Mouse (Mus musculus) cerebellum, adult 8-10 months (tissue): ENCODE measurements around the gene Tgm6.
A peak's percentile ranks its signal among the peaks of the same experiment; 100 is the strongest.

Experiments
- DNase-seq: peaks from one replicate; pipeline ENCODE4 v3.0.0; 2022

Tgm6 gene

GRCm38 (mm10) chr2:130112116-130112515 is at the start of gene Tgm6:
Gene Tgm6, plus strand, starts transcription at chr2:130112416.
- no peak for DNase-seq

DNA sequence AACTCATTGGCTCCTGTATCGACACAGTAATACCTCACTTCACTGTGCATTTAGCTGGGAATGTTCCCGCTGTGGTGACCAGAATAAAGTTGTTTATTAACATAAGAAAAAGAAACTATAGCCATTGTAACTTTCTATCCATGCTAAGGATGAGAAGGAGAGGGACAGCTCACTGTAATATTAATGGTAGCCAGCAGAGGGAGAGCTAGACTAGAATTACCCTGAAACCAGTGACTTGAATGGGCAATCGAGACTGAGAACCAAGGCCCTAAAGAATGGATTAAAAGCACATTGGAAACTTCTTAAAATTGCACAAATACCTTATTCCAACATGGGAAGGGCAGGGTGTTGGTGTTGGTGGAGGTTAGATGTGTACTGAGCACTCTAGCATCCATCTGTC is 44.0 kb upstream of the Tgm6 start:
- peak; percentile 22 for DNase-seq

DNA sequence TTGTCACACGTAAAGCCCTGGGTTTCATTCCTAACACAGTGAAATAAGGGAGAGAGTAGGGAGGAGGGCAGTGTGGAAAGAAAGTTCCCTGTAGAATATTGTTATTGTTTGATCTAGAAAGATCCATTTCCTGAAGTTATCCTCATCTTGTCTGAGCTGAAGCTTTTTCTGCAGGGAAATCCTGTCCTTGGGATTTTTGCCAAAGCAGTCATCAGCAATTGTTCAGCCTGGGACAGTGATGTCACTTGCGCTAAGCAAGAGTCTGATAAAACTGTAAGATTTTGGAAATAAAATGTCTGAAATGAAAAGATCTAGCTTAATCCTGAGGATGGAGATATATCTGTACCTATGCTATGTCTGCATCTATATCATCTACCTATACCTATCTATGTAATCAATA is 41.8 kb upstream of the Tgm6 start:
- DNase-seq, result no peak

GRCm38 (mm10) chr2:130112804-130113203 is 588 bp downstream of the Tgm6 start:
- no peak for DNase-seq

DNA sequence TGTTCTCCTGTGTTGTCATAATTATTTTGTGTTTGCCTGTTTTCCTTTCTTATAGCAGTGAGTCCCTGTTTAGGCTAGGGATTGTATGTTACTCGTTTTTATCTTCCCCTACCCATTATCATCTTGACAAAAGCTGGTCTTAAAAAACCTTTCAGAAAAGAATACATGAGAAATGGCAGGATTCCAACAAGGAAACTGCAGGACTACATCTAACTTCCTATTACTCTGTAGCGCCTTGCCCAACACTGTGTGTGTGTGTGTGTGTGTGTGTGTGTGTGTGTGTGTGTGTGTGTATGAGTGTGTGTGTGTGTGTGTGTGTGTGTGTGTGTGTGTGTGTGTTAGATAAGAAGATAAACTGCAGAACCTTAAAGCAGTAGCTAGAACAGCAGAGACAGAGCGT is 1.2 kb downstream of the Tgm6 start:
- DNase-seq, result no peak

GRCm38 (mm10) chr2:130118649-130119048 is 6.4 kb downstream of the Tgm6 start:
- no peak for DNase-seq

GRCm38 (mm10) chr2:130125279-130126059 is 13.3 kb downstream of the Tgm6 start:
- DNase-seq, result no peak

GRCm38 (mm10) chr2:130126073-130126472 is 13.9 kb downstream of the Tgm6 start:
- no peak for DNase-seq

DNA sequence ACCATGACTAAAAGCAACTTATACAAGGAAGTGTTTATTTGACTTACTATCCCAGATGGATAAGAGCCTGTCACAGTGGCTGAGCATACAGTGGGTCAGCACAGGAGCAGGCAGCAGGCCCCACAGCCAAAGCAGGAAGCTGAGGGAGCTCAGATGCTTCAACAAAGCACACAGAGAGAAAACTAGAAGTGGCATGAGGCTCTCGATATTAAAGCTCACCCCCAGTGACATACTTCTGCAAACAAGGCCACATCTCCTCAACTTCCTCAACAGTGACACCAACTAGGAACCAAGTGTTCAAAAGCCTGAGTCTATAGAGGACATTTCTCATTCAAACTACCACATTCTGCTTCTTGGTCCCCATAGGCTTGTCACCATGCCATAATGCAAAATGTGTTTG is 17.5 kb downstream of the Tgm6 start:
- no peak for DNase-seq

DNA sequence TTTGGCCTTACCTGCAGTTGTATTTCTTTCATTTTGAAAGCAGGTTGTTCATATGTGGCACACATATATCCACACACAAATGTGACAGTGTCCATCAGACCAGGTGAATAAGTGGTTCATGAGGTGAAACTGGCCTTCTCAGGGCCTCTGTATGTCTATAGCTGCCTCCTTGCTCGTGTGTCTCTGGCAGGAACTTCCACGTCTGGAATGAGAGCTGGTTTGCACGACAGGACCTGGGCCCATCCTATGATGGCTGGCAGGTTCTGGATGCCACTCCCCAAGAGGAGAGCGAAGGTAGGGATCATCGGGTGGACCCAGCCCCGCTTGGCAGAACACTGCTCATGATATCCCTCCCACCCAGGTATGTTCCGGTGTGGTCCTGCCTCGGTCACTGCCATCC is 30.8 kb downstream of the Tgm6 start:
- no peak for DNase-seq

DNA sequence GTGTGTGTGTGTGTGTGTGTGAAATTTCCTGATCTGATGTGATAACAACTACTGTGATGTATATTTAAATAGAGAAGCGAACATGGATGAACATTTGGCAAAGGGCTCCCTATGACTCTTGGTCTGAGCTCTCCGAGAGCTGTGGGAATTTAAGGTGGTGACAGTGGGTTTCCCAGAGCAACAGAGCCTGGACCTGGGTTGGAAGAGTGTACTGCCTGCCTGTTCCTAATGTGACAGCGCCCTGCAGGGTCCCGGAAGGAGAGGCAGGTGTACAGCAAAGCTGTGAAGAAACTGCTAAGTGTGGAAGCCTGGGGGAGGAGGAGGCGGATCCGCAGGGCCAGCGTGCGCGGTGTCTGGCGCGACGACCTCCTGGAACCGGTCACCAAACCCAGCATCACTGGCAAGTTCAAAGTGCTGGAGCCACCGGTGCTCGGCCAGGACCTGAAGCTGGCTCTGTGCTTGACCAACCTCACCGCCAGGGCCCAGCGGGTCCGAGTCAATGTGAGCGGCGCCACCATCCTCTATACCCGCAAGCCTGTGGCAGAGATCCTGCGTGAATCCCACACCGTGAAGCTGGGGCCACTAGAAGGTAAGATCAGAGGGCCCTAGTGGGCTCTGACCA is 32.6 kb downstream of the Tgm6 start:
- no peak for DNase-seq

- no peak for DNase-seq
These were observed 34.0 kb downstream of the Tgm6 start for GRCm38 (mm10) chr2:130146089-130146668.

- no peak for DNase-seq
These were observed 43.0 kb downstream of the Tgm6 start for GRCm38 (mm10) chr2:130155171-130155570.

- no peak for DNase-seq
These were observed 43.6 kb downstream of the Tgm6 start for GRCm38 (mm10) chr2:130155851-130156250.

- DNase-seq, result no peak
These were observed 45.2 kb downstream of the Tgm6 start for GRCm38 (mm10) chr2:130157231-130158087.

DNA sequence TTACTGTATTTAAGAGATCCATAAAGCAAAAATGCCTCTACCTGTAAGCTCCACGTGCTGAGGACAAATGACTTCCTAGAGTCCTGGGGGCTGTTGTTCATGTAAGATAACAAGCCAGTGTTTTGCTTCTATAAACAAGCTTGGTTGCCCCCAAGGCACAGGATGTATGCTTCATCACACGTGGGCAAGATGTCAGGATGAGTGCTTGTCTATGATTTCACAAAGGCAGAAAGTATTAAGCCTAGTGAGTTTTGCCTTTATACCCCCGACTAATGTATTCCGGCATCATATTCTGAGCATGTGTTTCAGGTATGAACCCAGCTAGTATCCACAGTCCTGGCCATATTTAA is 45.8 kb downstream of the Tgm6 start:
- DNase-seq, result no peak

GRCm38 (mm10) chr2:130162701-130163100 is 50.5 kb downstream of the Tgm6 start:
- no peak for DNase-seq

DNA sequence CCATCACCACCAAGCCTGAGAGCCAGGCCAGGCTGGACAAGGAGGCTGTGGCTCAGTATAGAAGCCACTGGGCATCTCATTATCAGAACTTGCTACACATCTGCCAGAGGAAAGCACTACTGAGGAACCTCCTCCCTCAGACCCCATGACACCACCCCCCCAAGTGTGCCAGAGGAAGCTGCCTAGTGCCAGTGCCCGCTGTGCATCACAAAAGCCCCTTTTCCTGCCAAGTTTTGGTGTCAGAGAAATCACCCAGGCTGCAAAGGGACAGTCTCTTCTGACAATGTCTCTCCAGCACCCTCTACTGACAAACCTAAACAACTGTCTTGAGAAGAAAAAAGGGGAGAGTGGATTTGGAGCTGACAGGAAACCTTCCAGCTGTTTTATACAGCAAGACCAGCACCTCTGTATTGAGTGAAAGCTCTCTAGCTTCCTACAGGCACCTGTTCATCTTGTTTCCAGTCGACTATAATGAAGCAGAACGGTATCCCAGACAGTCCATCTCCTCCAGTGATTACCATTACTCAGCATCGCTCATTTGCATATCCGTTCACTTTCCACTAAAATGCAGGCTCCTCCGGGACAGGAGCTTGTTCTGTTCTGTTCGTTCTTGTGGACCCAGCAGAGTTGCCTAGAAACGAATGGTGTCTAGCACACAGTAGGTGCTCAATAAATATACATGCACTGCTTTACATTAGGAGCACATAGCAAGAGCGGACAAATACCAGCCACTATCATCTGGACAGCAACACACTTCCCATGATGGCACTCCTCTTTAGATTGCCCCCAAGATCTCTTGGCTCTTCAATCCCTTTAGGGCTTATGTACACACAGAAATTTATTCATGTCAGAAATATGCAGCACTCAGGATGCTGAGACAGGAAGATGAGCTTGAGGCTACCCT is 54.3 kb downstream of the Tgm6 start:
- DNase-seq, result peak; percentile 32

DNA sequence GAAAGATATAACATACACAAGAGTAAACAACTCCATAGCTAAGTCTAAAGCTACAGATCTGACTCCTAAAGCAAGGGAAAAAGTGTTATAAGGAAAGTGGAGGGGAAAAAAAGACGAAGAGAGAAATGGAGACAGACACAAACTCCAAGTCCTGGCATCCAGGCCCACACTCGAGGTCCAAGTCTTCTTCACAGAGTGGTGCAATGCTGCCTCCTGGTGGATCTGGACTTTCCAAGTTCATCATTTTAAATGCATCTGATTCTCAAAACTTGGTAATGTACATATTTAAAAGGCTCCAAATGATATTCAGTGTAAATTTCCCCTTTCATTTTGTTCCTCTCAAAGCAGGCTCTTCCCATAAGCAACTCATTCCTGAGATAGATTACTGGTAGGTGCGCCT is 55.6 kb downstream of the Tgm6 start:
- peak; percentile 28 for DNase-seq

DNA sequence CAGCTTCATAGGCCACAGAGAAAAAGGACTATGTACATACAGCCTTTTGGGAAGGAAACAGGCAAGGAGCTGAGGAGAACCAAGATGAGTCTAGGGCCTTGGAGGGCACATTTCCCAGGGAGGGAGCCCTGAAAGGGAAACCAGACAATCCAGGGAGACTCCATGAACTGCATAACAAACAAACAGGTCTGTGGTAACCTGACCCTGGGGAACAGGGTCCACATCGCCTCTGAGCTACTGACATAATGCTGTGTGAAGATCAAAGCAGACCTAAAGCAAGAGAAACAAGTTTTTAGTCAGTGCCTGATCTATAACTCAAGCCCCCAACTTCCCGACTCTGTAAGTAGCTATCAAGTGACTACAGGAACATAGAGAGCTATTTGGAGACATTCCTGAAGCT is 59.5 kb downstream of the Tgm6 start:
- DNase-seq, result no peak

DNA sequence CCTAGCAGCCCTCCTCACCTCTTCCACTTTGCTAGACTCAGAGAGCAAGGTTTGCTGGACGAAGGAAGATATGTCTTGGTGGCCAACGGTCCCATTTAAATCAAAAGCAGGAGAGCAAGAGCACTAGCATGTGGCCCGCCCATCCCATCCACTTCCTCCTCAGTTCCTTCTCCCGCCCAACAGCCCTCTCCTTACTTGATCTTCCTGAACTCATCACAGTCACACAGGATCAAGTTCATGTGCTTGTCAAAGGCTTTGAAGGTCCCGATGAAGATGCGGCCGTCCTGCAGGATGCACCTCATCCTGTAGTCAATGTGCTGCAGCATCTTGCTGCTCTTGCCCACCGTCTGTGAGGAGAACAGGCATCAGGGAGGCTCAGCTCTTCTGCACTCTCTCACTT is 64.6 kb downstream of the Tgm6 start:
- no peak for DNase-seq

GRCm38 (mm10) chr2:130178381-130178705 is 66.1 kb downstream of the Tgm6 start:
- no peak for DNase-seq
